Mouse (Mus musculus): Measurements from ENCODE around the gene Dvl3. TPM values are rescaled to one million over a fixed set of nuclear protein-coding genes. Genes with fewer than 3 reads are reported as not detected.
A peak's percentile ranks its signal among the peaks of the same experiment; 100 is the strongest.
"Not testable (repeated sequence)": the region's sequence is repeated elsewhere in the genome, so short reads cannot be mapped to it uniquely, and the experiment has no call there.

The Dvl3 gene
- polyA plus RNA-seq, 1 experiment from 2014 or later: 8.7 TPM

DNA sequence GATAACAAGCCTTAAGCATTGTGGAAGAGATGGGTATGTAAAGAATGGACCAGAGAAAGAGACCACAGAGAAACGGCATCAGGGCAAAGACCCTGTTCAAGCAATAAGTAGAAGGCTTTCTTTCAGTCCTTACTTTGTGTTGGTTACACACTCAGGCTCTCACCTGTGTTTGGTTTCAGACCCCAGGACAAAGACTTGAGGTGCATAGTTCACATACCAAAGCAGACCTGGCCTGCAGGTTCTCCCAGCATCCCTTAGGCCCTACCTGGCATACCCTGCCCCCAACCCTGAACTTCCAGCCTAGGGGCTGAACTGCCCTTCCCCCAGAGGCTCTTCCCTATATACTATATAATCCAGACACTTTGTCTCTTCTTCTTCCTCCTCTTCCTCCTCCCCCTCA is 41.4 kb upstream of the Dvl3 start:
- no peaks in the 10 kb centered on the region for H3K36me3 ChIP-seq (ENCODE audit: control insufficient read depth, insufficient read depth, low read length)
- no peak overlapping the region for H3K4me2 ChIP-seq (replicated peaks; ENCODE audit: low read depth)
- no peaks in the 10 kb centered on the region for H3K4me1 ChIP-seq (replicated peaks; ENCODE audit: control insufficient read depth, insufficient read depth)
- 76% methylated on average over 1 of the region's 1 CpGs for WGBS
- no peak overlapping the region for H3K4me3 ChIP-seq (ENCODE audit: low read depth, low read length)
- TF ChIP-seq CTCF (IDR thresholded peaks at IDR 0.05; ENCODE audit: low read depth) (no peak), EP300 (optimal IDR thresholded peaks at IDR 0.05) (no peak)
- DNase-seq (ENCODE audit: low spot score) (no peak), ATAC-seq (ENCODE audit: low FRiP score, low TSS enrichment) (no peak)
- no peaks in the 10 kb centered on the region for H3K27me3 ChIP-seq (ENCODE audit: control insufficient read depth, insufficient read depth, low read length)
- H3K27ac ChIP-seq (replicated peaks): no peak overlapping the region
- H3K9ac ChIP-seq (ENCODE audit: low read length): no peak overlapping the region
- no peaks in the 10 kb centered on the region for H3K9me3 ChIP-seq (ENCODE audit: control insufficient read depth, low read length)

DNA sequence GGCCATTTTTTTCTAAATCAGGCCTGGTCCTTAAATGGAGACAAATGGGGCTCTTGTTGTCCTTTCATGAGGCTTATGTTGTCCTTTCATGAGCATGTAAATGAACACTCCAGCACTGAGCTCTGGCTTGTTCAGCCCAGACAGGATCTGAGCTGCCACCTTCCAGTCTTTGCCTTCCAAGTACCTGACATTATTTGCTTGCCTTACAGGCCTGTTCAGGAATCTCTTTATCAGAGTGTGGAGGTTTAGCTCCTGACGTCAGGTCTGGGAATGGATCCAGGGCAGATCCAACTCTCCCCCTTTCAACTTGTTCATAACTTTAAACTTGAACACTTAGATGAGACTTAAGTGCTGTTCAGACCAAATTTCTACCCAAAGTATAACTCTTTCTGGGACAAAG is 39.9 kb upstream of the Dvl3 start:
- 4% methylated on average over 1 of the region's 1 CpGs for WGBS
- no peaks in the 10 kb centered on the region for H3K9me3 ChIP-seq (ENCODE audit: control insufficient read depth, low read length)
- no peaks in the 10 kb centered on the region for H3K27me3 ChIP-seq (ENCODE audit: control insufficient read depth, insufficient read depth, low read length)
- TF ChIP-seq CTCF (IDR thresholded peaks at IDR 0.05; ENCODE audit: low read depth): no peak
- no peak for TF ChIP-seq EP300 (optimal IDR thresholded peaks at IDR 0.05)
- H3K36me3 ChIP-seq (ENCODE audit: control insufficient read depth, insufficient read depth, low read length): no peaks in the 10 kb centered on the region
- peak overlapping the region; percentile 56 for H3K27ac ChIP-seq (replicated peaks)
- H3K4me1 ChIP-seq (replicated peaks; ENCODE audit: control insufficient read depth, insufficient read depth): no peaks in the 10 kb centered on the region
- ATAC-seq (ENCODE audit: low FRiP score, low TSS enrichment) (peak; percentile 88), DNase-seq (ENCODE audit: low spot score) (peak; percentile 77)
- no peak overlapping the region for H3K4me3 ChIP-seq (ENCODE audit: low read depth, low read length)
- no peak overlapping the region for H3K4me2 ChIP-seq (replicated peaks; ENCODE audit: low read depth)
- H3K9ac ChIP-seq (ENCODE audit: low read length): no peak overlapping the region

DNA sequence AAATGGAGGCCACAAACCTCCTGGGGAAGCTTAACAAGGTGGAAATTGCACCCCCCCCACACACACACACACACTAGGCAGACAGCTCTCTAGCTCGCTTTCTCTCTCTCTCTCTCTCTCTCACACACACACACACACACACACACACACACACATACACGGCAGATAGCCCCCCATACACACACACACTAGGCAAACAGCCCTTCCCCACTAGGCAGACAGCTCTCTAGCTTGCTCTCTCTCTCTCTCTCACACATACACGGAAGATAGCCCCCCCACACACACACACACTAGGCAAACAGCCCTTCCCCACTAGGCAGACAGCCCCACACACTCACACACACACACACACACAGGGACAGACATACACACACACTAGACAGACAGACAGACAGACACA is 39.5 kb upstream of the Dvl3 start:
- TF ChIP-seq EP300 (optimal IDR thresholded peaks at IDR 0.05) (no peak), CTCF (IDR thresholded peaks at IDR 0.05; ENCODE audit: low read depth) (no peak)
- H3K4me2 ChIP-seq (replicated peaks; ENCODE audit: low read depth): no peak overlapping the region
- DNase-seq (ENCODE audit: low spot score) (no peak), ATAC-seq (ENCODE audit: low FRiP score, low TSS enrichment) (peak; percentile 61)
- H3K27me3 ChIP-seq (ENCODE audit: control insufficient read depth, insufficient read depth, low read length): no peaks in the 10 kb centered on the region
- no peaks in the 10 kb centered on the region for H3K9me3 ChIP-seq (ENCODE audit: control insufficient read depth, low read length)
- no peak overlapping the region for H3K4me3 ChIP-seq (ENCODE audit: low read depth, low read length)
- no peaks in the 10 kb centered on the region for H3K36me3 ChIP-seq (ENCODE audit: control insufficient read depth, insufficient read depth, low read length)
- H3K9ac ChIP-seq (ENCODE audit: low read length): no peak overlapping the region
- H3K4me1 ChIP-seq (replicated peaks; ENCODE audit: control insufficient read depth, insufficient read depth): no peaks in the 10 kb centered on the region
- peak overlapping the region; percentile 56 for H3K27ac ChIP-seq (replicated peaks)
- WGBS: 25% methylated on average over 2 of the region's 3 CpGs

DNA sequence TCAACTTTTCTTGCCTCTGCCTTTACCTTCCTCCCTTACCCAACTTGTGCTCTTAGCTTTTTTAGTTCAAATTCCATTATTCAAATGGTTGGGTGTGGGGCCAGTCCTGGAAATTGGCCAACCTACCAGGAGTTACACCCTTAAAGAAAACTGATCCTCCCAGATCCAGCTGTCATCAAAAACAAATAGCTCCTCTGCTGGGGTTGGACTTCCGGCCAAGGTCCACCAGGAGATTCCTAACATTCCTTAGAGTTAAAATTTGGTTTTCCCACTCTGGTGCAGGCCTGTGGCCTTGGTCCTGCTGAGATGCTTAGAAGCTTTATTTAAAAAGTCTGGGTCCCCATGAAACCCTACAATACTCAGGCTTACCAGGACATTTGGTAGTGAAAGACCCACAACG is 38.3 kb upstream of the Dvl3 start:
- no peak overlapping the region for H3K9ac ChIP-seq (ENCODE audit: low read length)
- DNase-seq (ENCODE audit: low spot score) (no peak), ATAC-seq (ENCODE audit: low FRiP score, low TSS enrichment) (no peak)
- WGBS: 46% methylated on average over 2 of the region's 2 CpGs
- no peaks in the 10 kb centered on the region for H3K27me3 ChIP-seq (ENCODE audit: control insufficient read depth, insufficient read depth, low read length)
- no peaks in the 10 kb centered on the region for H3K9me3 ChIP-seq (ENCODE audit: control insufficient read depth, low read length)
- no peaks in the 10 kb centered on the region for H3K36me3 ChIP-seq (ENCODE audit: control insufficient read depth, insufficient read depth, low read length)
- no peaks in the 10 kb centered on the region for H3K4me1 ChIP-seq (replicated peaks; ENCODE audit: control insufficient read depth, insufficient read depth)
- no peak overlapping the region for H3K4me2 ChIP-seq (replicated peaks; ENCODE audit: low read depth)
- no peak overlapping the region for H3K4me3 ChIP-seq (ENCODE audit: low read depth, low read length)
- TF ChIP-seq CTCF (IDR thresholded peaks at IDR 0.05; ENCODE audit: low read depth): no peak
- TF ChIP-seq EP300 (optimal IDR thresholded peaks at IDR 0.05): no peak
- H3K27ac ChIP-seq (replicated peaks): no peak overlapping the region

DNA sequence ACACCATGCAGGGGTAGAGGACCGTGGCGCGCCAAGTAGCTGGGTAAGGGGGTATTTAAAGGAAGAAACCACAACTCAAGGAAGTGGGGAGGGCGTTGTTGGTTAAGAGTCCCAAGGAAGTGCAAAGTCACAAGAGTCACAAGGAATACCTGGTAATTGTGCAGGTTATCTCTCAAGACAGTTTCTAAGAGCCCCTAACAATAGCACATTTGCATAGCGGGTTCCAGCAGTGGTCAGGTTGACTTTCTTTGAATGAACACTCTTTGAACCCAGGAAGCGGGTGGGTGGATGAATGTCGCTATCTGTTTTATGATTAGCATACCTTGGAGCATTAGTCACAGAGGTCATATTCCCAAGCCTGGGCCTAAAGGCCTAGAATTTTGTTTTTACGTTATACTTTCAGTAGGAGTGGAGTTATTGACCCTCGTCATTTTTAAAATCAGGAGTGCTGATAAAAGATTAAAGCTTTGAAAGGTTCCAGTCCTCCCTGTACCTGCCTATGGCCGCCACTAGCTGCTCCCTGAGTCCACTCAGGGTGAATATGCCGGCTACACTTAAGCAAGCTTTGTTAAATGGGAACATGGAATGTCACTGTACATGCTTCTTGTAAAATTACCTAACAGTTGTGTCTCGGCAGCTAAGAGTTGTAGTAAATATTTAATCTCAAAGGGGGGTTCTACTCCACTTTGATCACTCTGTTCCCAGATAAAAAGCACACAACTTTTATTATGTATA is 37.6 kb upstream of the Dvl3 start:
- DNase-seq (ENCODE audit: low spot score); H3K9me3 ChIP-seq (ENCODE audit: control insufficient read depth, low read length); H3K27ac ChIP-seq (replicated peaks); H3K36me3 ChIP-seq (ENCODE audit: control insufficient read depth, insufficient read depth, low read length); H3K27me3 ChIP-seq (ENCODE audit: control insufficient read depth, insufficient read depth, low read length); H3K4me3 ChIP-seq (ENCODE audit: low read depth, low read length); H3K4me1 ChIP-seq (replicated peaks; ENCODE audit: control insufficient read depth, insufficient read depth); H3K4me2 ChIP-seq (replicated peaks; ENCODE audit: low read depth); ATAC-seq (ENCODE audit: low FRiP score, low TSS enrichment); H3K9ac ChIP-seq (ENCODE audit: low read length): not testable (repeated sequence)
- WGBS: 83% methylated on average over 12 of the region's 12 CpGs

DNA sequence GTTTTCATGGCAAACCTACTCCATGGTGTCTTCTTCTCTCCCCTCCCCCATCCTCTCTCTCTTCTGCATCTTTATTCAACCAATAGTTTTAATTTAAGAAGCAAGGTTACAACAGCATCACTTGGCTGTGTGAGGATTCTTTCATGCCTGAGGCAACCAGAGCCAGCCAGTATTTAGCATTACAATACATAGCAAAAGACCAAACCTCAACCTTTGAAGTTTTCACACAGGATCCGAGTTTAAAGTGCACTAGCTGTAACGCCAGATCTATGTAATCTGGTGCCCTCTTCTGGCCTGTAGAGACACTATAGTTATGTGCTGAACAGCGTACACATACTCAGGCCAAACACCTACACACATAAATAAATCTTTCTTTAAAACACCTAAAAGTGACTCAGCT is 36.7 kb upstream of the Dvl3 start:
- DNase-seq (ENCODE audit: low spot score) (no peak), ATAC-seq (ENCODE audit: low FRiP score, low TSS enrichment) (no peak)
- 38% methylated on average over 3 of the region's 3 CpGs for WGBS
- no peak overlapping the region for H3K9ac ChIP-seq (ENCODE audit: low read length)
- H3K4me1 ChIP-seq (replicated peaks; ENCODE audit: control insufficient read depth, insufficient read depth): no peaks in the 10 kb centered on the region
- TF ChIP-seq EP300 (optimal IDR thresholded peaks at IDR 0.05) (no peak), CTCF (IDR thresholded peaks at IDR 0.05; ENCODE audit: low read depth) (peak; percentile 72)
- H3K4me3 ChIP-seq (ENCODE audit: low read depth, low read length): no peak overlapping the region
- H3K9me3 ChIP-seq (ENCODE audit: control insufficient read depth, low read length): no peaks in the 10 kb centered on the region
- no peaks in the 10 kb centered on the region for H3K36me3 ChIP-seq (ENCODE audit: control insufficient read depth, insufficient read depth, low read length)
- H3K4me2 ChIP-seq (replicated peaks; ENCODE audit: low read depth): no peak overlapping the region
- no peak overlapping the region for H3K27ac ChIP-seq (replicated peaks)
- H3K27me3 ChIP-seq (ENCODE audit: control insufficient read depth, insufficient read depth, low read length): no peaks in the 10 kb centered on the region

Measured in stomach, postnatal 0 days (tissue).